Mouse (Mus musculus) ES-E14 (cell line): ENCODE results near the gene Tecr. TPM values are rescaled to one million over a fixed set of nuclear protein-coding genes. Genes with fewer than 3 reads are reported as not detected.

Source experiments
- DNase-seq: peaks from one replicate; pipeline ENCODE4 v3.0.0-alpha.2; 2013; ENCODE audit warnings: low read depth, low spot score
- H3K27ac ChIP-seq: 2 replicates; pipeline ENCODE4 v1.5.1; 2012; ENCODE audit warnings: low read depth, mild to moderate bottlenecking, low read length, moderate library complexity, mixed read lengths; ENCODE audit not compliant: poor library complexity, insufficient read depth, severe bottlenecking
- H3K36me3 ChIP-seq: 2 replicates; pipeline ENCODE4 v1.6.1; 2012; ENCODE audit warnings: mild to moderate bottlenecking, low read length, moderate library complexity, mixed read lengths; ENCODE audit not compliant: control insufficient read depth, poor library complexity, insufficient read depth, severe bottlenecking
- H3K4me1 ChIP-seq, 2 experiments: fragments of 150-350 bp in 1 of 2; sonication (generic) in 1 of 2; 2 replicates each; pipeline ENCODE4 v1.6.1; 2012; ENCODE audit warnings: low read length in 2 of 2, mild to moderate bottlenecking in 1 of 2, mixed read lengths in 1 of 2; ENCODE audit not compliant: control insufficient read depth in 2 of 2, insufficient read depth in 2 of 2, poor library complexity in 1 of 2
- H3K4me3 ChIP-seq, 2 experiments: fragments of 150-350 bp in 1 of 2; sonication (generic) in 1 of 2; 2 replicates each; pipeline ENCODE4 v1.5.1; 2012; ENCODE audit warnings: low read length in 2 of 2, low read depth in 1 of 2, mild to moderate bottlenecking in 1 of 2, mixed read lengths in 1 of 2; ENCODE audit not compliant: insufficient read depth in 1 of 2, poor library complexity in 1 of 2, severe bottlenecking in 1 of 2
- H3K9ac ChIP-seq: 2 replicates; pipeline ENCODE4 v1.6.1; 2012; ENCODE audit warnings: low read depth, mild to moderate bottlenecking, low read length, mixed read lengths; ENCODE audit not compliant: poor library complexity, insufficient read depth, severe bottlenecking
- H3K9me3 ChIP-seq: fragments of 150-350 bp; sonication (generic); 2 replicates; pipeline ENCODE4 v1.6.1; 2012; ENCODE audit warnings: low read depth, mild to moderate bottlenecking, low read length; ENCODE audit not compliant: control insufficient read depth, insufficient read depth
- CHD2 ChIP-seq: IDR thresholded peaks from 2 replicates; pipeline ENCODE4 v1.6.1; 2014; ENCODE audit warnings: mild to moderate bottlenecking, low read depth, low read length, inconsistent platforms
- HCFC1 ChIP-seq: IDR thresholded peaks from 2 replicates; pipeline ENCODE4 v1.6.1; 2012; ENCODE audit warnings: low read length, inconsistent platforms, borderline replicate concordance; ENCODE audit not compliant: insufficient read depth
- MAFK ChIP-seq: IDR thresholded peaks from 2 replicates; pipeline ENCODE4 v1.6.1; 2014; ENCODE audit warnings: mild to moderate bottlenecking, low read depth, low read length, inconsistent platforms; ENCODE audit not compliant: insufficient read depth
- ZC3H11A ChIP-seq: IDR thresholded peaks from 2 replicates; pipeline ENCODE4 v1.6.1; 2012; ENCODE audit warnings: low read depth, mild to moderate bottlenecking, inconsistent platforms, low read length, borderline replicate concordance
- ZNF384 ChIP-seq: IDR thresholded peaks from 2 replicates; pipeline ENCODE4 v1.6.1; 2012; ENCODE audit warnings: low read depth, low read length, inconsistent platforms
- in situ Hi-C, 2 experiments: fragments of 600-800 bp; cut with MboI; formaldehyde crosslinking; loops; one replicate each; pipeline ENCODE4 v1.15.1; 2025; ENCODE audit warnings: low sequenced_read_pairs in 2 of 2, inconsistent platforms in 1 of 2; ENCODE audit not compliant: unreplicated experiment in 2 of 2
- total RNA-seq: library from RNA; depleted of rRNA; stranded (reverse); fragments of 300-350 nt; gene quantifications from 2 replicates; pipeline ENCODE4 v1.2.3, GENCODE M21; 2012

Tecr gene
- total RNA-seq, 1 experiment, result 246 TPM

DNA sequence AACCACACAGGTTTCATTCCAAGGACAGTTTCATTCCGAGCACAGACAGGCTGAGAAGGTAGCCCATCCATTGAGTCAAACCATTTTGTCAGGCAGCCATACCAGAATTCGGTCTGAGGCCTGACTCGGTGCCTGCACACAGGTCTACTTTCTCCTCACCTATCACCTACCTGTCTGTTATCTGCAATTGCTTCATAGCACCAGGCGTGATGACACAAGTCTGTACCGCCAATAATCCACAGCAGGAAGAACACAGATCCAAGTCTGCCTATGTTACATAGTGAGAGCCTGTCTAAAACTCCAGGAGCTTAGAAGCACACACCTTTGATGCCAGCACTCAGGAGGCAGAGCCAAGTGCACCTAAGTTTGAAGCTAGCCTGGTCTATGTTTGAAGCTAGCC lies 18.9 kb downstream of the Tecr start:
- no peak for TF ChIP-seq MAFK
- TF ChIP-seq CHD2, result no peak
- TF ChIP-seq ZNF384, result no peak
- TF ChIP-seq ZC3H11A, result no peak
- TF ChIP-seq HCFC1, result no peak
- no peak overlapping the region for H3K4me3 ChIP-seq
- H3K9me3 ChIP-seq, result no peaks in the 10 kb centered on the region
- H3K4me1 ChIP-seq, result peaks cover 2 to 10% of the 10 kb centered on the region in 2 experiments; a peak in 3 of 4 replicates
- in situ Hi-C loops, result no loop called here
- DNase-seq, result no peak
- no peak overlapping the region for H3K27ac ChIP-seq
- H3K9ac ChIP-seq, result no peak overlapping the region
- peaks cover 15% of the 10 kb centered on the region; the same call in 1 of the 2 replicates for H3K36me3 ChIP-seq

DNA sequence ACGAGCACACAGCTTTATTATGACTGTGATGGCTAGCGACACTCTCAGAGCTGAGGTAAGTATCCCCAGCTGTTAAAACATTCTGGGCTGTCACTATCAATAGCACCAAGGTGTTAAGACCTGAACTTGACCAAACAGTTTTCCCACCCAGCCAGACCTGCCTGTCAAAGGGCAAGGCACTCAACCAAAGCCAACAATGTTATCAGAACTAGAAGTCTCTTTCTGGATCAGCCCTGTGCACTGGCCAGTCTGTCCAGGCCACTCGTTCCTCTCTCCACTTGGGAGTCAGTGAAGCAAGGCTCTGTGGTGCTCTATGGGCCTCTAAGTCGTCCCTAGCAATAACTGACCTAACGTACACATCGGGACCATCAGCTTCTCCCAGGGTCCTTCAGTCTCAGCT lies 20.1 kb downstream of the Tecr start:
- Histone ChIP-seq H3K36me3 (peaks cover 17% of the 10 kb centered on the region; the same call in 1 of the 2 replicates), H3K4me1 (peaks cover 2 to 12% of the 10 kb centered on the region in 2 experiments; a peak in 3 of 4 replicates), H3K4me3 (no peak overlapping the region), H3K27ac (no peak overlapping the region), H3K9ac (no peak overlapping the region), H3K9me3 (no peaks in the 10 kb centered on the region)
- in situ Hi-C loops, result no loop called here
- no peak for TF ChIP-seq MAFK
- no peak for DNase-seq

DNA sequence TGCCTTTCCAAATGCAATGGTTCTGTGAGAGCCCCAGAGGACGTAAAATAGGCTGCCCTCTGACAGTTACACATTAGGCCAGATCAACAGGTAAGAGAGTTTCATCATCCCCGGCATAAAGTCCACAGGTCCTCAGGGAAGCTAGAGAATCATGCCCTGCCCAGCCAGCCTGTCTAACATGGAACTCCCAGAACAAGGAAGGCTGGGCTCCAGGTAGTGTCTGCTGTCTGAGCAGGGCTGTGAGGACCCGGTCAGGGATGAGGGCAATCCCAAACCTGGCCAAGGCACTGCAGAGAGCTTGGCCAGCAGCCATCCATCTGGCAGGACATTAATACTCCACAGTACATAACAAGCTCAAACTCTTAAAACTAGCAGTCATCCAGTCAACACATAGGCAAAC lies 22.4 kb downstream of the Tecr start:
- no peak overlapping the region for H3K9ac ChIP-seq
- H3K4me1 ChIP-seq, result peaks cover 0 to 11% of the 10 kb centered on the region in 2 experiments; a peak in 2 of 4 replicates
- H3K4me3 ChIP-seq, result no peak overlapping the region
- no peak for DNase-seq
- H3K27ac ChIP-seq, result no peak overlapping the region
- in situ Hi-C loops, result no loop called here
- H3K36me3 ChIP-seq, result peaks cover 14% of the 10 kb centered on the region; the same call in 1 of the 2 replicates
- H3K9me3 ChIP-seq, result no peaks in the 10 kb centered on the region
- TF ChIP-seq CHD2 (no peak), ZNF384 (no peak), MAFK (no peak), ZC3H11A (no peak), HCFC1 (no peak)

DNA sequence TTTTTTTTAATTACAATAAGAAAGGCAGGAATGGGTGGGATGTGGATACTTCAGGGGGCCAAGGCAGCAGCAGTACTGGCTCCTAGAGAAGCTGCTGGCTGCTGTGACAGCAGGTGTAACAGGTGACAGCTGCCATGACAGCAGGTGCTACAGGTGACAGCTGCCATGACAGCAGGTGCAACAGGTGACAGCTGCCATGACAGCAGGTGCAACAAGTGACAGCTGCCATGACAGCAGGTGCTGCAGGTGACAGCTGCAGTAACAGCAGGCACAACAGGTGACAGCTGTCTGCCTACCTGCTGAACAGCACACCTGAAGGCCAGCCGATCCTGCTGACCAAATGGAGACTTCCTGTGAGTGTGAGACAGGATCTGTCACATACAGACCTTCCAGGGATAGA lies 23.0 kb downstream of the Tecr start:
- in situ Hi-C loops, result no loop called here
- TF ChIP-seq ZNF384 (no peak), ZC3H11A (no peak), MAFK (no peak), CHD2 (no peak), HCFC1 (no peak)

DNA sequence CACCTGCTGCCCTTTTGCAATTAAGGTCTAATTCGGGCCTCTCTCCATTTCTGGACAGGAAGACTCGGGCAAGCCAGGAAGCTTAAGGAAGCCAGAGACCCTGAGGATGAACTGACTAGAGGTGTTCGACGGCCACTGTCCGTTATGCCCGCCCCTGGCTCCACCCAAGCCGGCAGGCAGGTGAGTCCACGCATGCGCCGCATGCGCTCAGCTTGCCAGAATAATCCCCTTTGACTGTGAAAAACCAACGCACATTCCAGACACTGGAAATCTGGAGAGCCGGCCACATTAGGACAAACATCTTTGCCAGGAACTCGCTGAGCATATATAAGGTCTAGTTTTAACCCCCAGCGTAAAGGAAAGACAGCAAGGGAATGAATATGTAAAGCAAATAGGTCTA lies 24.5 kb downstream of the Tecr start:
- Histone ChIP-seq H3K4me3 (no peak overlapping the region), H3K9ac (no peak overlapping the region), H3K27ac (no peak overlapping the region), H3K4me1 (peaks cover under 1 to 18% of the 10 kb centered on the region in 2 experiments; a peak in 2 of 4 replicates), H3K9me3 (no peaks in the 10 kb centered on the region), H3K36me3 (peaks cover 7% of the 10 kb centered on the region; the same call in 1 of the 2 replicates)
- DNase-seq, result no peak
- TF ChIP-seq ZC3H11A, result no peak
- TF ChIP-seq HCFC1, result no peak
- no peak for TF ChIP-seq ZNF384
- in situ Hi-C loops, result no loop called here

More for the DNA sequence above, 23.0 kb downstream of the Tecr start:
- no peak overlapping the region for H3K27ac ChIP-seq
- peaks cover 0 to 11% of the 10 kb centered on the region in 2 experiments; a peak in 2 of 4 replicates for H3K4me1 ChIP-seq
- H3K9me3 ChIP-seq, result no peaks in the 10 kb centered on the region
- H3K9ac ChIP-seq, result no peak overlapping the region
- DNase-seq, result no peak
- H3K36me3 ChIP-seq, result peaks cover 14% of the 10 kb centered on the region; the same call in 1 of the 2 replicates
- no peak overlapping the region for H3K4me3 ChIP-seq
